Mouse (Mus musculus): ENCODE measurements around the gene Alg11.

DNA sequence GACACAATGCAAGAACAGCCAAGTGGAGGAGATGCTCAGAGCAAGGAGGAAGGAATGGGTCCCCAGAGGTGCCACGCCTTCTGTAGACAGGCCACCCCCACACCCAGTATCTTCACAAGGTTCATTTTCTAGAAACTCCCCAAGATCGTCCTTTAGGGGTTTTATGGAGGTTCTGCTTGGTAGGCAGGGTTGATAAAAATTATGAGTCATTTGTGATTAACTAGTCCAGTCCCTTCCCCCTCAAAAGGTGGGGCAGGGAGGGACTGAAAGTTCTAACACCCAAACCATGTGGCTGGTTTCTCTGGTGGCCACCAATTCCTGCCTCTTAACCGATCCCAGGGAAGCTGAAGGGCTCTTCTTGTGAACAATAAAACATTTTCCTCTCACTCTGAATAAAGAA is 3.7 kb upstream of the Alg11 start:
- TF ChIP-seq ZNF384 (IDR thresholded peaks at IDR 0.05; ENCODE audit: low read depth, low read length) (no peak), CHD2 (IDR thresholded peaks at IDR 0.05; ENCODE audit: low read depth, low read length) (no peak)

All from ES-E14 (cell line).